Mouse (Mus musculus): ENCODE results near the gene Gm38100. TPM values are rescaled to one million over a fixed set of nuclear protein-coding genes. Genes with fewer than 3 reads are reported as not detected.

Gm38100 gene
- total RNA-seq, 1 experiment, result not detected

- no peak for DNase-seq (ENCODE audit: low read depth, low spot score)
- no peak overlapping the region for H3K27ac ChIP-seq (ENCODE audit: insufficient read depth, low read depth, low read length, poor library complexity, severe bottlenecking)
- in situ Hi-C loops (cut with MboI; ENCODE audit: low sequenced_read_pairs in 2 of 2, unreplicated experiment in 2 of 2), result loop anchor here in 1 of 2 experiments (25.0 kb wide), 1 partner anchor 271 kb away; the partner anchor contains the start of gene Kmo
- H3K36me3 ChIP-seq (ENCODE audit: control insufficient read depth, insufficient read depth, low read length, poor library complexity, severe bottlenecking), result peaks cover 36% of the 10 kb centered on the region
- H3K4me3 ChIP-seq (ENCODE audit: insufficient read depth in 1 of 2, low read depth in 1 of 2, low read length in 2 of 2, poor library complexity in 1 of 2, severe bottlenecking in 1 of 2), result no peak overlapping the region
- no peak overlapping the region for H3K9ac ChIP-seq (ENCODE audit: insufficient read depth, low read depth, low read length, poor library complexity, severe bottlenecking)
- H3K9me3 ChIP-seq (ENCODE audit: control insufficient read depth, insufficient read depth, low read depth, low read length), result no peaks in the 10 kb centered on the region
- H3K4me1 ChIP-seq (ENCODE audit: control insufficient read depth in 2 of 2, insufficient read depth in 2 of 2, low read length in 2 of 2, poor library complexity in 1 of 2), result no peaks in the 10 kb centered on the region
- TF ChIP-seq CHD2 (IDR thresholded peaks at IDR 0.05; ENCODE audit: low read depth, low read length) (no peak), ZNF384 (IDR thresholded peaks at IDR 0.05; ENCODE audit: low read depth, low read length) (no peak), MAFK (IDR thresholded peaks at IDR 0.05; ENCODE audit: insufficient read depth, low read depth, low read length) (no peak), HCFC1 (IDR thresholded peaks at IDR 0.05; ENCODE audit: borderline replicate concordance, insufficient read depth, low read length) (no peak), ZC3H11A (IDR thresholded peaks at IDR 0.05; ENCODE audit: borderline replicate concordance, low read depth, low read length) (no peak)
Measured at GRCm38 (mm10) chr1:175883398-175883797, 36.7 kb upstream of the Gm38100 start.

- Histone ChIP-seq H3K9me3 (ENCODE audit: control insufficient read depth, insufficient read depth, low read depth, low read length) (no peaks in the 10 kb centered on the region), H3K27ac (ENCODE audit: insufficient read depth, low read depth, low read length, poor library complexity, severe bottlenecking) (no peak overlapping the region), H3K9ac (ENCODE audit: insufficient read depth, low read depth, low read length, poor library complexity, severe bottlenecking) (no peak overlapping the region), H3K36me3 (ENCODE audit: control insufficient read depth, insufficient read depth, low read length, poor library complexity, severe bottlenecking) (peaks cover 48% of the 10 kb centered on the region), H3K4me1 (ENCODE audit: control insufficient read depth in 2 of 2, insufficient read depth in 2 of 2, low read length in 2 of 2, poor library complexity in 1 of 2) (no peaks in the 10 kb centered on the region), H3K4me3 (ENCODE audit: insufficient read depth in 1 of 2, low read depth in 1 of 2, low read length in 2 of 2, poor library complexity in 1 of 2, severe bottlenecking in 1 of 2) (no peak overlapping the region)
- in situ Hi-C loops (cut with MboI; ENCODE audit: low sequenced_read_pairs in 2 of 2, unreplicated experiment in 2 of 2), result loop anchor here (10.0 to 25.0 kb wide), 2 partner anchors 268 to 281 kb away; partner anchors contain the start of genes Kmo (in 2 of the 2) and Fh1 (in 1 of the 2)
- no peak for TF ChIP-seq CHD2 (IDR thresholded peaks at IDR 0.05; ENCODE audit: low read depth, low read length)
- TF ChIP-seq MAFK (IDR thresholded peaks at IDR 0.05; ENCODE audit: insufficient read depth, low read depth, low read length), result no peak
- TF ChIP-seq HCFC1 (IDR thresholded peaks at IDR 0.05; ENCODE audit: borderline replicate concordance, insufficient read depth, low read length), result no peak
- no peak for TF ChIP-seq ZNF384 (IDR thresholded peaks at IDR 0.05; ENCODE audit: low read depth, low read length)
- no peak for TF ChIP-seq ZC3H11A (IDR thresholded peaks at IDR 0.05; ENCODE audit: borderline replicate concordance, low read depth, low read length)
- DNase-seq (ENCODE audit: low read depth, low spot score), result no peak
Measured at GRCm38 (mm10) chr1:175893263-175893662, 26.9 kb upstream of the Gm38100 start.

DNA sequence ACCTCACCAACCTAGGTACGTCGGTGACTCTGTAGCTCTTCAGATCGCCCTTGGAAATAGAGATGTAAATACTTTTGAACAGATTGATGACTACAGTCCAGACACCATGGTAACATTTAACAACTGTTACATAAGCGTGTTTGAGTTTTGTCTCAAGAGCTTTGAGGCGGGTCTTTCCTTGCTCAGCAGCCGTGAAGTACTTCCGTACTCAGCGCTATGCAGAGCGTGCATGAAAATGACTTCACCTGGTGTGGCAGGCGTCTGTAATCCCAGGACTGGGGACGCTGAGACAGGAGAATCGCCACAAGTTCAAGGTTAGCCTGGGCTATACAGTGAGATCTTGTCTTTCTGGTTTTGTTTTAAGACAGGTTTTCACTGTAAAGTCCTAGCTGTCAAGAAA is 26.4 kb upstream of the Gm38100 start:
- no peak for DNase-seq (ENCODE audit: low read depth, low spot score)
- H3K9me3 ChIP-seq (ENCODE audit: control insufficient read depth, insufficient read depth, low read depth, low read length), result no peaks in the 10 kb centered on the region

GRCm38 (mm10) chr1:175911207-175911606 is 8.9 kb upstream of the Gm38100 start:
- Histone ChIP-seq H3K36me3 (ENCODE audit: control insufficient read depth, insufficient read depth, low read length, poor library complexity, severe bottlenecking) (peaks cover 15% of the 10 kb centered on the region), H3K4me3 (ENCODE audit: insufficient read depth in 1 of 2, low read depth in 1 of 2, low read length in 2 of 2, poor library complexity in 1 of 2, severe bottlenecking in 1 of 2) (no peak overlapping the region), H3K4me1 (ENCODE audit: control insufficient read depth in 2 of 2, insufficient read depth in 2 of 2, low read length in 2 of 2, poor library complexity in 1 of 2) (no peaks in the 10 kb centered on the region), H3K9me3 (ENCODE audit: control insufficient read depth, insufficient read depth, low read depth, low read length) (no peaks in the 10 kb centered on the region), H3K9ac (ENCODE audit: insufficient read depth, low read depth, low read length, poor library complexity, severe bottlenecking) (no peak overlapping the region), H3K27ac (ENCODE audit: insufficient read depth, low read depth, low read length, poor library complexity, severe bottlenecking) (no peak overlapping the region)
- in situ Hi-C loops (cut with MboI; ENCODE audit: low sequenced_read_pairs in 2 of 2, unreplicated experiment in 2 of 2), result no loop called here
- TF ChIP-seq ZNF384 (IDR thresholded peaks at IDR 0.05; ENCODE audit: low read depth, low read length), result no peak
- no peak for TF ChIP-seq MAFK (IDR thresholded peaks at IDR 0.05; ENCODE audit: insufficient read depth, low read depth, low read length)
- no peak for TF ChIP-seq ZC3H11A (IDR thresholded peaks at IDR 0.05; ENCODE audit: borderline replicate concordance, low read depth, low read length)
- no peak for TF ChIP-seq CHD2 (IDR thresholded peaks at IDR 0.05; ENCODE audit: low read depth, low read length)
- TF ChIP-seq HCFC1 (IDR thresholded peaks at IDR 0.05; ENCODE audit: borderline replicate concordance, insufficient read depth, low read length), result no peak
- no peak for DNase-seq (ENCODE audit: low read depth, low spot score)

More for the DNA sequence above, 26.4 kb upstream of the Gm38100 start:
- Histone ChIP-seq H3K4me3 (ENCODE audit: insufficient read depth in 1 of 2, low read depth in 1 of 2, low read length in 2 of 2, poor library complexity in 1 of 2, severe bottlenecking in 1 of 2) (no peak overlapping the region), H3K4me1 (ENCODE audit: control insufficient read depth in 2 of 2, insufficient read depth in 2 of 2, low read length in 2 of 2, poor library complexity in 1 of 2) (no peaks in the 10 kb centered on the region), H3K27ac (ENCODE audit: insufficient read depth, low read depth, low read length, poor library complexity, severe bottlenecking) (no peak overlapping the region), H3K36me3 (ENCODE audit: control insufficient read depth, insufficient read depth, low read length, poor library complexity, severe bottlenecking) (peaks cover 47% of the 10 kb centered on the region), H3K9ac (ENCODE audit: insufficient read depth, low read depth, low read length, poor library complexity, severe bottlenecking) (no peak overlapping the region)
- in situ Hi-C loops (cut with MboI; ENCODE audit: low sequenced_read_pairs in 2 of 2, unreplicated experiment in 2 of 2), result loop anchor here (10.0 to 25.0 kb wide), 2 partner anchors 269 to 281 kb away; partner anchors contain the start of genes Kmo (in 2 of the 2) and Fh1 (in 1 of the 2)
- no peak for TF ChIP-seq MAFK (IDR thresholded peaks at IDR 0.05; ENCODE audit: insufficient read depth, low read depth, low read length)
- TF ChIP-seq ZNF384 (IDR thresholded peaks at IDR 0.05; ENCODE audit: low read depth, low read length), result no peak
- TF ChIP-seq ZC3H11A (IDR thresholded peaks at IDR 0.05; ENCODE audit: borderline replicate concordance, low read depth, low read length), result no peak
- no peak for TF ChIP-seq CHD2 (IDR thresholded peaks at IDR 0.05; ENCODE audit: low read depth, low read length)
- no peak for TF ChIP-seq HCFC1 (IDR thresholded peaks at IDR 0.05; ENCODE audit: borderline replicate concordance, insufficient read depth, low read length)
